ENCODE assay signal across 8 mouse cellular contexts in the genomic region with DNA sequence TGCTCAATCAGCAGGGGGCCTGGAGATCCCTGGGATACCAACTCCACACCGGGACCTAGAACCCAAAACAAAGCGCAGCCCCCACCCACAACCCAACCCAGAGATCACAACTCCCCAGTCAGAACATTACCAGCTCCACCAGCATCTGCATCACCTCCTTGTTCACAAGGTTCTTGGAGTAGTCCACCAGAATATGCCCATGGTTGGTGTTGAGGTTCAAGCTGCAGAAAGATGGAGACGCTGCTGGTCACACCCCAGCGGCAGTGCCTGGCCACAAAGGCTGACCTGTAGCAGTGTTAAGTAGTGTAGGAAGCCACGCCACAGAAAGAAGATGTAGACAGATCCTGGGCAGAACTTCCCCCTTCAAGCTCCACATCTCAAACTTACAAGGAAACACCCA. TPM values are rescaled to one million over a fixed set of nuclear protein-coding genes. Genes with fewer than 3 reads are reported as not detected.
A peak's percentile ranks its signal among the peaks of the same experiment; 100 is the strongest.
DNase-seq lines count a peak whose midpoint lies in the region; ATAC-seq and TF ChIP-seq lines count a peak whose summit lies in the region.

No protein-coding gene starts in this region.

- no peak for TF ChIP-seq POLR2A in CH12.LX (IDR thresholded peaks at IDR 0.05; ENCODE audit: low read depth, low read length)

- H3K9ac ChIP-seq in CH12.LX (ENCODE audit: insufficient read depth, low read depth): peak overlapping the region; percentile 78
- H3K9ac ChIP-seq in forebrain, embryonic 15.5 days (replicated peaks): peak overlapping the region; percentile 65
- peak overlapping the region; percentile 77 for H3K9ac ChIP-seq in liver, embryonic 15.5 days

- 21% methylated on average over 5 of the region's 5 CpGs for WGBS in forebrain, embryonic 15.5 days
- WGBS in liver, embryonic 15.5 days (ENCODE audit: insufficient replicate concordance): 12% methylated on average over 5 of the region's 5 CpGs

- TF ChIP-seq CTCF in gastrocnemius, adult 2 months (IDR thresholded peaks at IDR 0.05): no peak
- TF ChIP-seq CTCF in CH12.LX (conservative IDR thresholded peaks at IDR 0.05 in 1 of 2, IDR thresholded peaks at IDR 0.05 in 1 of 2; ENCODE audit: low read depth in 2 of 2, low read length in 2 of 2): no peak

- no peaks in the 10 kb centered on the region for H3K27me3 ChIP-seq in CH12.LX (replicated peaks)
- H3K27me3 ChIP-seq in forebrain, embryonic 15.5 days: no peaks in the 10 kb centered on the region
- no peaks in the 10 kb centered on the region for H3K27me3 ChIP-seq in liver, embryonic 15.5 days

- DNase-seq in gastrocnemius, adult 2 months: peak; percentile 26
- DNase-seq in gastrocnemius, postnatal 4 days (ENCODE audit: low spot score in 2 of 2): no peak
- no peak for DNase-seq in CH12.LX (ENCODE audit: extremely low read depth)
- no peak for DNase-seq in natural killer cell, adult 2 months (ENCODE audit: low spot score in 2 of 2)
- no peak for DNase-seq in c-Kit-positive CD71-positive TER-119-positive erythroid progenitor cells, embryonic 14.5 days (ENCODE audit: low spot score)
- no peak for DNase-seq in cerebellum, postnatal 25 days

- ATAC-seq in forebrain, embryonic 15.5 days (replicated peaks): no peak
- no peak for ATAC-seq in liver, embryonic 15.5 days (ENCODE audit: insufficient read depth)

- H3K4me2 ChIP-seq in CH12.LX (ENCODE audit: insufficient read depth, low read depth, poor library complexity, severe bottlenecking): peak overlapping the region; percentile 30
- H3K4me2 ChIP-seq in forebrain, embryonic 15.5 days (replicated peaks): peak overlapping the region; percentile 76
- H3K4me2 ChIP-seq in liver, embryonic 15.5 days: peak overlapping the region; percentile 96

- no peak for TF ChIP-seq EP300 in CH12.LX (IDR thresholded peaks at IDR 0.05; ENCODE audit: low read length)

- H3K4me3 ChIP-seq in gastrocnemius, adult 2 months: peak overlapping the region; percentile 92
- H3K4me3 ChIP-seq in CH12.LX (replicated peaks in 1 of 3; ENCODE audit: low read depth in 2 of 3, low read length in 2 of 3, poor library complexity in 1 of 3): peak overlapping the region; percentile 84 to 87 (median 85)
- H3K4me3 ChIP-seq in forebrain, embryonic 15.5 days: peak overlapping the region; percentile 66
- peak overlapping the region; percentile 76 for H3K4me3 ChIP-seq in liver, embryonic 15.5 days (replicated peaks)

- intact Hi-C loops in gastrocnemius, adult 2 months (cut with DNase I): loop anchor here (2.0 kb wide), 1 partner anchor 32 kb away; a partner anchor contains a TSS

- no peak for TF ChIP-seq RAD21 in CH12.LX (IDR thresholded peaks at IDR 0.05; ENCODE audit: low read depth, low read length)

- H3K4me1 ChIP-seq in CH12.LX (ENCODE audit: control insufficient read depth in 1 of 2, insufficient read depth in 2 of 2): peaks cover 5 to 62% of the 10 kb centered on the region in 2 experiments
- peaks cover 22% of the 10 kb centered on the region for H3K4me1 ChIP-seq in forebrain, embryonic 15.5 days
- peaks cover 83% of the 10 kb centered on the region for H3K4me1 ChIP-seq in liver, embryonic 15.5 days (replicated peaks)

- peaks cover 35 to 44% of the 10 kb centered on the region in 2 experiments for H3K36me3 ChIP-seq in CH12.LX (replicated peaks in 1 of 2; ENCODE audit: control insufficient read depth in 1 of 2, insufficient read depth in 1 of 2, low read length in 1 of 2)
- peaks cover 10% of the 10 kb centered on the region for H3K36me3 ChIP-seq in forebrain, embryonic 15.5 days
- H3K36me3 ChIP-seq in liver, embryonic 15.5 days (replicated peaks): peaks cover 34% of the 10 kb centered on the region

- dilution Hi-C loops in CH12.LX (cut with MboI; ENCODE audit: extremely low pct_ligation_motif_present, extremely low pct_unique_long_range_greater_than_20kb, low sequenced_read_pairs): no loop called here

- peak overlapping the region; percentile 99 for H3K27ac ChIP-seq in gastrocnemius, adult 2 months
- H3K27ac ChIP-seq in CH12.LX (ENCODE audit: insufficient read depth, low read depth): no peak overlapping the region
- H3K27ac ChIP-seq in forebrain, embryonic 15.5 days (replicated peaks): peak overlapping the region; percentile 67; the same call in 1 of the 2 replicates
- H3K27ac ChIP-seq in liver, embryonic 15.5 days (replicated peaks): peak overlapping the region; percentile 77; the same call in 1 of the 2 replicates

- in situ Hi-C loops in CH12.LX (cut with MboI; ENCODE audit: low pct_ligation_motif_present, low pct_unique_long_range_greater_than_20kb, low sequenced_read_pairs): no loop called here

- no peaks in the 10 kb centered on the region for H3K9me3 ChIP-seq in CH12.LX (replicated peaks; ENCODE audit: low read length)
- H3K9me3 ChIP-seq in forebrain, embryonic 15.5 days: no peaks in the 10 kb centered on the region
- no peaks in the 10 kb centered on the region for H3K9me3 ChIP-seq in liver, embryonic 15.5 days (replicated peaks)

- H3K79me2 ChIP-seq in CH12.LX (replicated peaks; ENCODE audit: control insufficient read depth, extremely low read depth, insufficient read depth, poor library complexity, severe bottlenecking): peaks cover 37% of the 10 kb centered on the region

TF ChIP-seq in CH12.LX, 34 proteins besides CTCF, POLR2A, EP300 and RAD21:
- TF ChIP-seq SIN3A (IDR thresholded peaks at IDR 0.05; ENCODE audit: low read length): no peak; the same call in 1 of the 2 replicates

RNA-seq across cellular contexts. Expression of a gene that starts 1.0 kb away (rescaled TPM):
- total RNA-seq in gastrocnemius, adult 2 months (2021): 1,000 to 10,000 TPM in 1 of 2 experiments, 100 to 1,000 TPM in 1; 882 to 1,223 TPM
- total RNA-seq in gastrocnemius, postnatal 4 days (2021): 100 to 1,000 TPM; 799 to 899 TPM
- total RNA-seq in CH12.LX (2012; rRNA removed): 243 and 332 TPM in 2 replicates
- total RNA-seq in CH12.LX (2014; rRNA removed): 227 and 278 TPM in 2 replicates
- polyA plus RNA-seq in CH12.LX (2012; ENCODE audit: insufficient read length, low read depth): 681 and 693 TPM in 2 replicates
- polyA plus RNA-seq in forebrain, embryonic 15.5 days (2015; fragmentation: Nextera tagmentation; extraction: Ambion mirVana): 173 and 180 TPM in 2 replicates
- polyA plus RNA-seq in liver, embryonic 15.5 days (2015; fragmentation: Nextera tagmentation; extraction: Ambion mirVana): 149 and 159 TPM in 2 replicates

RNA-seq across cellular contexts. Expression of a gene that starts 21.7 kb away (rescaled TPM):
- total RNA-seq in gastrocnemius, adult 2 months (2021): not detected
- total RNA-seq in gastrocnemius, postnatal 4 days (2021): not detected
- total RNA-seq in CH12.LX (2012; rRNA removed) (not detected in 2 replicates), CH12.LX (2014; rRNA removed) (not detected in 2 replicates)
- not detected in 2 replicates for polyA plus RNA-seq in CH12.LX (2012; ENCODE audit: insufficient read length, low read depth)
- polyA plus RNA-seq in forebrain, embryonic 15.5 days (2015; fragmentation: Nextera tagmentation; extraction: Ambion mirVana): not detected in 2 replicates
- polyA plus RNA-seq in liver, embryonic 15.5 days (2015; fragmentation: Nextera tagmentation; extraction: Ambion mirVana): not detected in 2 replicates

RNA-seq across cellular contexts. Expression of a gene that starts 32.7 kb away (rescaled TPM):
- 10 to 100 TPM; 13.8 to 19.2 TPM for total RNA-seq in gastrocnemius, adult 2 months (2021)
- 10 to 100 TPM; 22.6 to 23.8 TPM for total RNA-seq in gastrocnemius, postnatal 4 days (2021)
- total RNA-seq in CH12.LX (2012; rRNA removed) (41.4 and 51.6 TPM in 2 replicates), CH12.LX (2014; rRNA removed) (39.5 and 41.2 TPM in 2 replicates)
- 27.9 and 30.1 TPM in 2 replicates for polyA plus RNA-seq in CH12.LX (2012; ENCODE audit: insufficient read length, low read depth)
- 78.1 and 80.6 TPM in 2 replicates for polyA plus RNA-seq in forebrain, embryonic 15.5 days (2015; fragmentation: Nextera tagmentation; extraction: Ambion mirVana)
- 20.9 and 26.0 TPM in 2 replicates for polyA plus RNA-seq in liver, embryonic 15.5 days (2015; fragmentation: Nextera tagmentation; extraction: Ambion mirVana)

RNA-seq across cellular contexts. Expression of a gene that starts 59.8 kb away (rescaled TPM):
- 10 to 100 TPM; 33.4 to 38.7 TPM for total RNA-seq in gastrocnemius, adult 2 months (2021)
- total RNA-seq in gastrocnemius, postnatal 4 days (2021): 10 to 100 TPM; 66.8 to 78.1 TPM
- total RNA-seq in CH12.LX (2012; rRNA removed) (161 and 180 TPM in 2 replicates), CH12.LX (2014; rRNA removed) (341 and 373 TPM in 2 replicates)
- polyA plus RNA-seq in CH12.LX (2012; ENCODE audit: insufficient read length, low read depth): 180 and 202 TPM in 2 replicates
- polyA plus RNA-seq in forebrain, embryonic 15.5 days (2015; fragmentation: Nextera tagmentation; extraction: Ambion mirVana): 202 and 208 TPM in 2 replicates
- polyA plus RNA-seq in liver, embryonic 15.5 days (2015; fragmentation: Nextera tagmentation; extraction: Ambion mirVana): 84.9 and 87.8 TPM in 2 replicates

Comparison
In these comparisons a context has a peak if more than half of its experiments do, and no peak if none do; other contexts are left out.
1. H3K4me2 ChIP-seq: peak in every context shown above with its lines; median percentile 96 in liver, embryonic 15.5 days; 76 in forebrain, embryonic 15.5 days; 30 in CH12.LX.